Mouse (Mus musculus) heart, postnatal 10 days (tissue): ENCODE measurements at regions not wholly inside any gene's neighbourhood (a gene's known extent, or its start where the extent isn't known, plus 50 kb on each side); places are given as distances from the start of the nearest gene placed in this dataset.
A peak's percentile ranks its signal among the peaks of the same experiment; 100 is the strongest.

ENCODE experiments used
- DNase-seq, 2 experiments: peaks; one replicate each; pipeline ENCODE4 v3.0.0; 2021
- intact Hi-C: fragments of 180-260 bp; cut with DNase I; formaldehyde crosslinking; loops from one replicate; pipeline ENCODE4 v1.15.1; 2025

GRCm38 (mm10) chr3:155246628-155247027, 153.4 kb downstream of the Lrriq3 start:
- DNase-seq, result peak; percentile 2 to 6
- intact Hi-C loops, result no loop called here

- intact Hi-C loops, result no loop called here
- DNase-seq, result no peak
Measured at GRCm38 (mm10) chr3:155247124-155247523, 153.9 kb downstream of the Lrriq3 start.

GRCm38 (mm10) chr3:155247929-155248328, 154.7 kb downstream of the Lrriq3 start:
- no peak for DNase-seq
- intact Hi-C loops, result no loop called here

GRCm38 (mm10) chr3:155250904-155251303, 157.7 kb downstream of the Lrriq3 start:
- intact Hi-C loops, result no loop called here
- no peak for DNase-seq

GRCm38 (mm10) chr3:155298206-155298605, 205.0 kb downstream of the Lrriq3 start:
- intact Hi-C loops, result no loop called here
- no peak for DNase-seq

- DNase-seq, result no peak
- intact Hi-C loops, result no loop called here
Measured at GRCm38 (mm10) chr3:155298724-155299123, 205.5 kb downstream of the Lrriq3 start.

GRCm38 (mm10) chr3:155322322-155322721, 229.1 kb downstream of the Lrriq3 start:
- DNase-seq, result no peak
- intact Hi-C loops, result no loop called here

GRCm38 (mm10) chr3:155329701-155330100, 236.5 kb downstream of the Lrriq3 start:
- no peak for DNase-seq
- intact Hi-C loops, result no loop called here

- intact Hi-C loops, result no loop called here
- DNase-seq, result no peak
Measured at GRCm38 (mm10) chr3:155349185-155349584, 256.0 kb downstream of the Lrriq3 start.

GRCm38 (mm10) chr3:155351636-155352035, 258.4 kb downstream of the Lrriq3 start:
- intact Hi-C loops, result loop anchor here (10.0 kb wide), 1 partner anchor 697 kb away; no protein-coding TSS in a partner anchor

GRCm38 (mm10) chr3:155352277-155352802, 259.1 kb downstream of the Lrriq3 start:
- DNase-seq, result peak; percentile 39 to 61
- intact Hi-C loops, result loop anchor here (10.0 kb wide), 1 partner anchor 698 kb away; no protein-coding TSS in a partner anchor

More at GRCm38 (mm10) chr3:155351636-155352035, 258.4 kb downstream of the Lrriq3 start:
- peak in 1 of 2 experiments; percentile 3 for DNase-seq

GRCm38 (mm10) chr3:155360399-155360798, 267.2 kb downstream of the Lrriq3 start:
- intact Hi-C loops, result no loop called here
- DNase-seq, result no peak

GRCm38 (mm10) chr3:155370716-155371115, 277.5 kb downstream of the Lrriq3 start:
- intact Hi-C loops, result no loop called here
- no peak for DNase-seq

- intact Hi-C loops, result no loop called here
Measured at GRCm38 (mm10) chr3:155373591-155373990, 280.4 kb downstream of the Lrriq3 start.

GRCm38 (mm10) chr3:155381910-155382309, 288.7 kb downstream of the Lrriq3 start:
- no peak for DNase-seq
- intact Hi-C loops, result no loop called here

More at GRCm38 (mm10) chr3:155373591-155373990, 280.4 kb downstream of the Lrriq3 start:
- DNase-seq, result no peak

GRCm38 (mm10) chr3:155382817-155383216, 289.6 kb downstream of the Lrriq3 start:
- DNase-seq, result no peak
- intact Hi-C loops, result no loop called here

- intact Hi-C loops, result no loop called here
- no peak for DNase-seq
Measured at GRCm38 (mm10) chr3:155390666-155391065, 297.4 kb downstream of the Lrriq3 start.

GRCm38 (mm10) chr3:155396134-155396533, 302.9 kb downstream of the Lrriq3 start:
- no peak for DNase-seq
- intact Hi-C loops, result no loop called here

- DNase-seq, result no peak
- intact Hi-C loops, result no loop called here
Measured at GRCm38 (mm10) chr3:155401763-155402162, 308.5 kb downstream of the Lrriq3 start.

GRCm38 (mm10) chr3:155408907-155409306, 315.7 kb downstream of the Lrriq3 start:
- no peak for DNase-seq
- intact Hi-C loops, result no loop called here

- intact Hi-C loops, result no loop called here
Measured at GRCm38 (mm10) chr3:155409371-155409770, 316.1 kb downstream of the Lrriq3 start.

GRCm38 (mm10) chr3:155409867-155410266, 316.6 kb downstream of the Lrriq3 start:
- DNase-seq, result no peak
- intact Hi-C loops, result no loop called here

More at GRCm38 (mm10) chr3:155409371-155409770, 316.1 kb downstream of the Lrriq3 start:
- no peak for DNase-seq
